Mouse (Mus musculus): ENCODE data around the gene Gabarap. TPM values are rescaled to one million over a fixed set of nuclear protein-coding genes. Genes with fewer than 3 reads are reported as not detected.

Gene Gabarap
- total and polyA plus RNA-seq, 3 experiments: 189 to 352 (median 213) TPM

- Histone ChIP-seq H3K4me3 (replicated peaks in 1 of 3; ENCODE audit: low read depth in 2 of 3, low read length in 2 of 3, poor library complexity in 1 of 3) (peak overlapping the region in 1 of 3 experiments; percentile 56), H3K27me3 (replicated peaks) (peaks cover 3% of the 10 kb centered on the region), H3K27ac (ENCODE audit: insufficient read depth, low read depth) (no peak overlapping the region), H3K36me3 (replicated peaks in 1 of 2; ENCODE audit: control insufficient read depth in 1 of 2, insufficient read depth in 1 of 2, low read length in 1 of 2) (peaks cover 11 to 24% of the 10 kb centered on the region in 2 experiments), H3K79me2 (replicated peaks; ENCODE audit: control insufficient read depth, extremely low read depth, insufficient read depth, poor library complexity, severe bottlenecking) (no peaks in the 10 kb centered on the region), H3K9ac (ENCODE audit: insufficient read depth, low read depth) (peak overlapping the region; percentile 21; the same call in 1 of the 2 replicates), H3K4me2 (ENCODE audit: insufficient read depth, low read depth, poor library complexity, severe bottlenecking) (peak overlapping the region; percentile 53), H3K4me1 (ENCODE audit: control insufficient read depth in 1 of 2, insufficient read depth in 2 of 2) (peaks cover 19 to 32% of the 10 kb centered on the region in 2 experiments), H3K9me3 (replicated peaks; ENCODE audit: low read length) (no peaks in the 10 kb centered on the region)
- in situ Hi-C loops (cut with MboI; ENCODE audit: low pct_ligation_motif_present, low pct_unique_long_range_greater_than_20kb, low sequenced_read_pairs) (no loop called here), dilution Hi-C loops (cut with MboI; ENCODE audit: extremely low pct_ligation_motif_present, extremely low pct_unique_long_range_greater_than_20kb, low sequenced_read_pairs) (no loop called here)
- no peak for TF ChIP-seq MAZ (IDR thresholded peaks at IDR 0.05; ENCODE audit: low read depth, low read length)
- TF ChIP-seq MAX (IDR thresholded peaks at IDR 0.05; ENCODE audit: low read length): no peak
- no peak for TF ChIP-seq MXI1 (IDR thresholded peaks at IDR 0.05; ENCODE audit: low read depth, low read length)
- TF ChIP-seq SIN3A (IDR thresholded peaks at IDR 0.05; ENCODE audit: low read length): no peak
- no peak for TF ChIP-seq JUN (IDR thresholded peaks at IDR 0.05; ENCODE audit: insufficient read depth, low read depth, low read length)
- no peak for TF ChIP-seq GABPA (IDR thresholded peaks at IDR 0.05; ENCODE audit: insufficient replicate concordance, low read depth, low read length)
- no peak for TF ChIP-seq KAT2A (IDR thresholded peaks at IDR 0.05; ENCODE audit: insufficient replicate concordance, low read length)
- no peak for TF ChIP-seq TCF12 (IDR thresholded peaks at IDR 0.05; ENCODE audit: low read depth, low read length)
- no peak for TF ChIP-seq SMC3 (IDR thresholded peaks at IDR 0.05; ENCODE audit: low read depth, low read length)
- no peak for TF ChIP-seq ZNF384 (IDR thresholded peaks at IDR 0.05; ENCODE audit: low read depth, low read length)
- TF ChIP-seq POLR2AphosphoS2 (IDR thresholded peaks at IDR 0.05; ENCODE audit: low read depth, low read length): no peak
- no peak for TF ChIP-seq RCOR1 (conservative IDR thresholded peaks at IDR 0.05; ENCODE audit: low read depth, low read length)
- no peak for TF ChIP-seq JUND (conservative IDR thresholded peaks at IDR 0.05; ENCODE audit: low read depth, low read length)
- no peak for TF ChIP-seq USF2 (conservative IDR thresholded peaks at IDR 0.05; ENCODE audit: low read depth, low read length)
- DNase-seq (ENCODE audit: extremely low read depth): no peak
Observed at GRCm38 (mm10) chr11:70030651-70031320, 39.8 kb downstream of the Gabarap start.

GRCm38 (mm10) chr11:70031321-70031670, 40.4 kb downstream of the Gabarap start:
- Histone ChIP-seq H3K27ac (ENCODE audit: insufficient read depth, low read depth) (no peak overlapping the region), H3K9me3 (replicated peaks; ENCODE audit: low read length) (no peaks in the 10 kb centered on the region), H3K9ac (ENCODE audit: insufficient read depth, low read depth) (no peak overlapping the region), H3K4me1 (ENCODE audit: control insufficient read depth in 1 of 2, insufficient read depth in 2 of 2) (peaks cover 19 to 32% of the 10 kb centered on the region in 2 experiments), H3K4me2 (ENCODE audit: insufficient read depth, low read depth, poor library complexity, severe bottlenecking) (no peak overlapping the region), H3K36me3 (replicated peaks in 1 of 2; ENCODE audit: control insufficient read depth in 1 of 2, insufficient read depth in 1 of 2, low read length in 1 of 2) (peaks cover 11 to 24% of the 10 kb centered on the region in 2 experiments), H3K79me2 (replicated peaks; ENCODE audit: control insufficient read depth, extremely low read depth, insufficient read depth, poor library complexity, severe bottlenecking) (no peaks in the 10 kb centered on the region), H3K27me3 (replicated peaks) (peaks cover under 1% of the 10 kb centered on the region), H3K4me3 (replicated peaks in 1 of 3; ENCODE audit: low read depth in 2 of 3, low read length in 2 of 3, poor library complexity in 1 of 3) (no peak overlapping the region)
- TF ChIP-seq USF2 (conservative IDR thresholded peaks at IDR 0.05; ENCODE audit: low read depth, low read length): no peak
- TF ChIP-seq JUN (IDR thresholded peaks at IDR 0.05; ENCODE audit: insufficient read depth, low read depth, low read length): no peak
- TF ChIP-seq MXI1 (IDR thresholded peaks at IDR 0.05; ENCODE audit: low read depth, low read length): no peak
- TF ChIP-seq E2F4 (IDR thresholded peaks at IDR 0.05; ENCODE audit: insufficient replicate concordance, low read depth, low read length): no peak
- no peak for TF ChIP-seq JUND (conservative IDR thresholded peaks at IDR 0.05; ENCODE audit: low read depth, low read length)
- no peak for TF ChIP-seq ZKSCAN1 (IDR thresholded peaks at IDR 0.05; ENCODE audit: borderline replicate concordance, low read depth, low read length)
- TF ChIP-seq CHD2 (IDR thresholded peaks at IDR 0.05; ENCODE audit: low read length): no peak
- no peak for TF ChIP-seq MYC (IDR thresholded peaks at IDR 0.05; ENCODE audit: low read depth, low read length)
- no peak for TF ChIP-seq ZNF384 (IDR thresholded peaks at IDR 0.05; ENCODE audit: low read depth, low read length)
- TF ChIP-seq POLR2A (IDR thresholded peaks at IDR 0.05; ENCODE audit: low read depth, low read length): no peak
- no peak for TF ChIP-seq USF1 (IDR thresholded peaks at IDR 0.05; ENCODE audit: low read depth, low read length)
- no peak for TF ChIP-seq RCOR1 (conservative IDR thresholded peaks at IDR 0.05; ENCODE audit: low read depth, low read length)
- no peak for TF ChIP-seq MAX (IDR thresholded peaks at IDR 0.05; ENCODE audit: low read length)
- TF ChIP-seq IRF4 (IDR thresholded peaks at IDR 0.05; ENCODE audit: low read depth, low read length): no peak
- no peak for TF ChIP-seq UBTF (IDR thresholded peaks at IDR 0.05; ENCODE audit: low read depth, low read length)
- TF ChIP-seq EP300 (IDR thresholded peaks at IDR 0.05; ENCODE audit: low read length): no peak
- TF ChIP-seq NRF1 (IDR thresholded peaks at IDR 0.05; ENCODE audit: low read depth, low read length): no peak
- no peak for TF ChIP-seq HCFC1 (IDR thresholded peaks at IDR 0.05; ENCODE audit: low read depth, low read length)
- no peak for TF ChIP-seq ZMIZ1 (IDR thresholded peaks at IDR 0.05; ENCODE audit: low read depth, low read length)
- dilution Hi-C loops (cut with MboI; ENCODE audit: extremely low pct_ligation_motif_present, extremely low pct_unique_long_range_greater_than_20kb, low sequenced_read_pairs) (no loop called here), in situ Hi-C loops (cut with MboI; ENCODE audit: low pct_ligation_motif_present, low pct_unique_long_range_greater_than_20kb, low sequenced_read_pairs) (no loop called here)
- no peak for DNase-seq (ENCODE audit: extremely low read depth)
